Mouse (Mus musculus): ENCODE measurements at regions not wholly inside any gene's neighbourhood (a gene's known extent, or its start where the extent isn't known, plus 50 kb on each side); places are given as distances from the start of the nearest gene placed in this dataset.
"Not testable (repeated sequence)": the region's sequence is repeated elsewhere in the genome, so short reads cannot be mapped to it uniquely, and the experiment has no call there.

DNA sequence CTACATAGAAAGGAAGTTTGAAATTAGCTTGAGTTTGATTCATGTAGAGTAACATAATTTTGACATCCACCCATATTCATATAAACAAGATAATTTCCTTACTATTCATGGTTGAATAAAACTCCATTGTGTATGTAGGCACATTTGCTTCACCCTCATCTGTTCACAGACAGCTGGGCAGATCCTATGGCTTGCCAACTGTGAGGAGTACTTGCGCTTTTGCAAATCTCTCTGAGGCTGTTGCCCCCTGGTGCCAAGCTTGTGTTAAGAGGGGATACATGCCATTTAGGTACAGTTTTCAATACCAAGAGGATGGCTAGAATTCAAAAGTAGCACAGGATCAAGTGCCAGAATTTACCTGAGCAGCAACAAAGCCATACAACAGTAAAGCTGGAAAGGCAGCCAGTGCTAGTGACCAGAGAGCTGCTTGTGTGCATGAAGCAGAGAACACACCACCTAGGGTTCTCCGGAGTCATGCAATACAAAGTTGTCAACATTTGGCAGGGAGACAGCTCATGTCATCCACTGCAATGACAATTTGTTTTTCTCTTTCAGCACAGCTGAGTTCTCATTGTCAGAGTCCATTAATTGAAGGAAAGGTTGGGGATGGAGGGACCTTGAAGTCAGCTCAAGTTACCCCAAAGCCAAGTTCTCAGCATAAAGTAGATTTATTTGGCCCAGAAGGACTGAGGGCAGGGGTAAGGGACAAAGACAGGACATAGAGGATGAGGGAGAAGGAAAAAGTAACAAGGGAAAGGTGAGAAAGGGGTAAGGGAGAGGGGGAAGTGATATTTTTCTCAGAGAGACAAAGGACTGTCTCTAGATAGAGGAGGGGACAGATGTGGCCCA, 321.6 kb upstream of the Cwc22 start:
- in situ Hi-C loops (cut with MboI; ENCODE audit: low sequenced_read_pairs in 2 of 2, unreplicated experiment in 2 of 2) = no loop called here
- Histone ChIP-seq H3K9ac (ENCODE audit: insufficient read depth, low read depth, low read length, poor library complexity, severe bottlenecking) (no peak overlapping the region), H3K36me3 (ENCODE audit: control insufficient read depth, insufficient read depth, low read length, poor library complexity, severe bottlenecking) (no peaks in the 10 kb centered on the region), H3K4me3 (ENCODE audit: insufficient read depth in 1 of 2, low read depth in 1 of 2, low read length in 2 of 2, poor library complexity in 1 of 2, severe bottlenecking in 1 of 2) (no peak overlapping the region), H3K9me3 (ENCODE audit: control insufficient read depth, insufficient read depth, low read depth, low read length) (no peaks in the 10 kb centered on the region), H3K4me1 (ENCODE audit: control insufficient read depth in 2 of 2, insufficient read depth in 2 of 2, low read length in 2 of 2, poor library complexity in 1 of 2) (no peaks in the 10 kb centered on the region), H3K27ac (ENCODE audit: insufficient read depth, low read depth, low read length, poor library complexity, severe bottlenecking) (no peak overlapping the region)
- TF ChIP-seq ZC3H11A (IDR thresholded peaks at IDR 0.05; ENCODE audit: borderline replicate concordance, low read depth, low read length) (no peak), ZNF384 (IDR thresholded peaks at IDR 0.05; ENCODE audit: low read depth, low read length) (no peak), MAFK (IDR thresholded peaks at IDR 0.05; ENCODE audit: insufficient read depth, low read depth, low read length) (no peak)
- no peak for DNase-seq (ENCODE audit: low read depth, low spot score)

DNA sequence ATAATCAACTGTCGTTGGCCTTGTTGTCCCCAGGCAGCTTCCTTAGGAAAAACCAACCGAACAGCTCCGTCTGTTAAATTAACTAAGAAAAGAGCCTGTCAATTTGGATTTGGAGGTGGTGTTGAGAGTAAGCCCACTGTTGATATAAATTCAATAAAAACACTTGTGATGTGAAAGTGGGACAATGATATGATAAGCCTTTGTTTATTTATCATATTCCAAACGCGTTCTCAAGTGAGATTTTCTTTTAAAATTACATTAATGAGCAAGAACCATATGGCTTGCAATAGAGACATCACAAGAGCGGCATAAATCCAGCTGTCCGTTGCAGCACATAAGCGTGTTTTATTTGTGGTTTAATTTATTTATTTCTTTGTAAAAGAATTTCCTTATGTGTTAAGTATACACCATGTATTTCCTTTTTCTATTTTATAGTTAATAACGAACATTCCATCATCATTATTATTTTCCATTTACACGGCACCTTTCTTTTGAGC, 307.5 kb upstream of the Cwc22 start:
- Histone ChIP-seq H3K9ac (ENCODE audit: insufficient read depth, low read depth, low read length, poor library complexity, severe bottlenecking) (no peak overlapping the region), H3K9me3 (ENCODE audit: control insufficient read depth, insufficient read depth, low read depth, low read length) (no peaks in the 10 kb centered on the region), H3K27ac (ENCODE audit: insufficient read depth, low read depth, low read length, poor library complexity, severe bottlenecking) (no peak overlapping the region), H3K4me1 (ENCODE audit: control insufficient read depth in 2 of 2, insufficient read depth in 2 of 2, low read length in 2 of 2, poor library complexity in 1 of 2) (no peaks in the 10 kb centered on the region), H3K36me3 (ENCODE audit: control insufficient read depth, insufficient read depth, low read length, poor library complexity, severe bottlenecking) (no peaks in the 10 kb centered on the region), H3K4me3 (ENCODE audit: insufficient read depth in 1 of 2, low read depth in 1 of 2, low read length in 2 of 2, poor library complexity in 1 of 2, severe bottlenecking in 1 of 2) (no peak overlapping the region)
- TF ChIP-seq ZNF384 (IDR thresholded peaks at IDR 0.05; ENCODE audit: low read depth, low read length) (no peak), ZC3H11A (IDR thresholded peaks at IDR 0.05; ENCODE audit: borderline replicate concordance, low read depth, low read length) (no peak), HCFC1 (IDR thresholded peaks at IDR 0.05; ENCODE audit: borderline replicate concordance, insufficient read depth, low read length) (no peak), CHD2 (IDR thresholded peaks at IDR 0.05; ENCODE audit: low read depth, low read length) (no peak), MAFK (IDR thresholded peaks at IDR 0.05; ENCODE audit: insufficient read depth, low read depth, low read length) (no peak)
- in situ Hi-C loops (cut with MboI; ENCODE audit: low sequenced_read_pairs in 2 of 2, unreplicated experiment in 2 of 2) = no loop called here
- DNase-seq (ENCODE audit: low read depth, low spot score) = no peak

DNA sequence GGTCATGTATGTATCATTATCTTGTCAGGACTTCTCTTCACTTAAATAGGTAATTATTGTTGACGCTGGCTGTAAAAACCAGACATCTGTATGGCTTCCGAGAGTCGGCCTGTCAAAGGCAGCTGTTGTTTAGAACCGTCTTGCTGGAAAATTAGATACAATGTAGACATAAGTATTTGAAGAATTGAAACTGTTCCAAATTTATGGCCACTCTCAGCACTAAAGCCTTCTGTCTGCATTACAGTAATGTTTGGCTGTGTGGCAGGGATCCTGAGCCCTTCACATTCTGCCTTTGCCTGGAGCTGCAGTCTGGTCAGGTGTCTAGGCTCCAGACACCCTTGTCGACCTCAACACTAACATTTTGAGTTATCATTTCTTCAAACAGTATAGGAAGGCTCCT, 300.2 kb upstream of the Cwc22 start:
- Histone ChIP-seq H3K4me1 (ENCODE audit: control insufficient read depth in 2 of 2, insufficient read depth in 2 of 2, low read length in 2 of 2, poor library complexity in 1 of 2) (no peaks in the 10 kb centered on the region), H3K27ac (ENCODE audit: insufficient read depth, low read depth, low read length, poor library complexity, severe bottlenecking) (no peak overlapping the region), H3K4me3 (ENCODE audit: insufficient read depth in 1 of 2, low read depth in 1 of 2, low read length in 2 of 2, poor library complexity in 1 of 2, severe bottlenecking in 1 of 2) (no peak overlapping the region), H3K9ac (ENCODE audit: insufficient read depth, low read depth, low read length, poor library complexity, severe bottlenecking) (no peak overlapping the region), H3K36me3 (ENCODE audit: control insufficient read depth, insufficient read depth, low read length, poor library complexity, severe bottlenecking) (no peaks in the 10 kb centered on the region), H3K9me3 (ENCODE audit: control insufficient read depth, insufficient read depth, low read depth, low read length) (no peaks in the 10 kb centered on the region)
- in situ Hi-C loops (cut with MboI; ENCODE audit: low sequenced_read_pairs in 2 of 2, unreplicated experiment in 2 of 2) = no loop called here
- DNase-seq (ENCODE audit: low read depth, low spot score) = no peak
- no peak for TF ChIP-seq CHD2 (IDR thresholded peaks at IDR 0.05; ENCODE audit: low read depth, low read length)
- TF ChIP-seq ZC3H11A (IDR thresholded peaks at IDR 0.05; ENCODE audit: borderline replicate concordance, low read depth, low read length) = no peak
- TF ChIP-seq HCFC1 (IDR thresholded peaks at IDR 0.05; ENCODE audit: borderline replicate concordance, insufficient read depth, low read length) = no peak
- TF ChIP-seq ZNF384 (IDR thresholded peaks at IDR 0.05; ENCODE audit: low read depth, low read length) = no peak
- TF ChIP-seq MAFK (IDR thresholded peaks at IDR 0.05; ENCODE audit: insufficient read depth, low read depth, low read length) = no peak

DNA sequence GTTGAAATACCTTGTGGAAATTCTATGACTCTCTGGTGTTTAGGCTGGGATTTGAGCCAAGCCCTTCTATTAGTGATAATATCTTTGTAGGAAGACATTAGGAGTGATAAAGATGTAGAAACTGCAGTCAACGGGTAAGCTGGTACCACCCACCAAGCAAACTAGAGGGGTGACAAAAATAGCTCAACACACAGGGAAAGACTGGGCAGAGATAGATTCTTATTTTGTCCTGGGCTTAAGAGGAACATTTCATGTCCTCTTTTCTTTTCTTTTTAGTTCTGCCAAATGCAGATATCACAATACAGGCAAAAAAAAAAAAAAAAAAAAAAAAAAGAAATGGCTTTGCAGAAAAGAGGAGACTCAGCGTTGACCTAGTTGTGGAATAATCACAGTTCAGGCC, 294.1 kb upstream of the Cwc22 start:
- in situ Hi-C loops (cut with MboI; ENCODE audit: low sequenced_read_pairs in 2 of 2, unreplicated experiment in 2 of 2) = no loop called here
- H3K4me3 ChIP-seq (ENCODE audit: insufficient read depth in 1 of 2, low read depth in 1 of 2, low read length in 2 of 2, poor library complexity in 1 of 2, severe bottlenecking in 1 of 2) = no peak overlapping the region
- no peak overlapping the region for H3K9ac ChIP-seq (ENCODE audit: insufficient read depth, low read depth, low read length, poor library complexity, severe bottlenecking)
- no peaks in the 10 kb centered on the region for H3K4me1 ChIP-seq (ENCODE audit: control insufficient read depth in 2 of 2, insufficient read depth in 2 of 2, low read length in 2 of 2, poor library complexity in 1 of 2)
- H3K27ac ChIP-seq (ENCODE audit: insufficient read depth, low read depth, low read length, poor library complexity, severe bottlenecking) = no peak overlapping the region
- H3K36me3 ChIP-seq (ENCODE audit: control insufficient read depth, insufficient read depth, low read length, poor library complexity, severe bottlenecking) = no peaks in the 10 kb centered on the region
- TF ChIP-seq ZNF384 (IDR thresholded peaks at IDR 0.05; ENCODE audit: low read depth, low read length) (no peak), ZC3H11A (IDR thresholded peaks at IDR 0.05; ENCODE audit: borderline replicate concordance, low read depth, low read length) (no peak), CHD2 (IDR thresholded peaks at IDR 0.05; ENCODE audit: low read depth, low read length) (no peak), HCFC1 (IDR thresholded peaks at IDR 0.05; ENCODE audit: borderline replicate concordance, insufficient read depth, low read length) (no peak)
- H3K9me3 ChIP-seq (ENCODE audit: control insufficient read depth, insufficient read depth, low read depth, low read length) = no peaks in the 10 kb centered on the region
- no peak for DNase-seq (ENCODE audit: low read depth, low spot score)

DNA sequence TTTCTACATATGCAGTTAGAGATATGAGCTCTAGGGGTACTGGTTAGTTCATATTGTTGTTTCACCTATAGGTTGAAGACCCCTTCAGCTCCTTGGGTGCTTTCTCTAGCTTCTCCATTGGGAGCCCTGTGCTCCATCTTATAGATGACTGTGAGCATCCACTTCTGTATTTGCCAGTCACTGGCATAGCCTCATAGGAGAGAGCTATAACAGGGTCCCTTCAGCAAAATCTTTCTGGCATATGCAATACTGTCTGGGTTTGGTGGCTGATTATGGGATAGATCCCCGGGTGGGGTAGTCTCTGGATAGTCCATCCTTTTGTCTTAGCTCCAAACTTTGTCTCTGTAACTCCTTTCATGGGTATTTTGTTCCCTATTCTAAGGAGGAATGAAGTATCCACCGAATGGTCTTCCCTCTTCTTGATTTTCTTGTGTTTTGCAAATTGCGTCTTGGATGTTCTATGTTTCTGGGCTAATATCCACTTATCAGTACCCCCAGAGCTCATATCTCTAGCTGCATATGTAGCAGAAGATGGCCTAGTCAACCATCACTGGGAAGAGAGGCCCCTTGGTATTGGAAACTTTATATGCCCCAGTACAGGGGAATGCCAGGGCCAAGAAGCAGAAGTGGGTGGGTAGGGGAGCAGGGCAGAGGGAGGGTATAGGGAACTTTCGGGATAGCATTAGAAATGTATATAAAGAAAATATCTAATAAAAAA, 279.4 kb upstream of the Cwc22 start:
- H3K4me3 ChIP-seq (ENCODE audit: insufficient read depth in 1 of 2, low read depth in 1 of 2, low read length in 2 of 2, poor library complexity in 1 of 2, severe bottlenecking in 1 of 2); in situ Hi-C loops (cut with MboI; ENCODE audit: low sequenced_read_pairs in 2 of 2, unreplicated experiment in 2 of 2); H3K4me1 ChIP-seq (ENCODE audit: control insufficient read depth in 2 of 2, insufficient read depth in 2 of 2, low read length in 2 of 2, poor library complexity in 1 of 2); DNase-seq (ENCODE audit: low read depth, low spot score); H3K27ac ChIP-seq (ENCODE audit: insufficient read depth, low read depth, low read length, poor library complexity, severe bottlenecking); H3K9ac ChIP-seq (ENCODE audit: insufficient read depth, low read depth, low read length, poor library complexity, severe bottlenecking); H3K9me3 ChIP-seq (ENCODE audit: control insufficient read depth, insufficient read depth, low read depth, low read length); H3K36me3 ChIP-seq (ENCODE audit: control insufficient read depth, insufficient read depth, low read length, poor library complexity, severe bottlenecking): not testable (repeated sequence)
